ENCODE assay signal across 26 mouse cellular contexts in genomic region chr14:116258126-116258525, GRCm38 (mm10).
DNase-seq lines count a peak whose midpoint lies in the region; ATAC-seq and TF ChIP-seq lines count a peak whose summit lies in the region.
"Had no signal": no experiment of that assay in that cellular context is flagged by ENCODE, and none has a peak within 500 bp of the region (broad histone marks: within the 10 kb centered on the region; RNA-seq: fewer than 3 reads in every experiment).

No protein-coding gene starts in this region.

- DNase-seq in cerebellum, postnatal 10 days, result peak; percentile 65 to 66
- DNase-seq in cerebellum, adult 18-20 months, result no peak
- DNase-seq in embryonic facial prominence, embryonic 14.5 days (ENCODE audit: low spot score), result peak; percentile 1
- no peak for DNase-seq in embryonic facial prominence, embryonic 10.5 days (ENCODE audit: low spot score)
- DNase-seq in forebrain, postnatal 0 days, result peak; percentile 0
- no peak for DNase-seq in forebrain, embryonic 11.5 days (ENCODE audit: low spot score)
- DNase-seq in brain, embryonic 14.5 days (ENCODE audit: low read depth), result peak; percentile 48
- DNase-seq: adrenal gland, adult 8-10 months; adrenal gland, postnatal 14 days; adrenal gland, postnatal 36 days; B cell, adult 2 months; cerebellum, adult 11 months; cerebellum, adult 2 months; cerebellum, adult 9-10 months; cerebellum, postnatal 25 days; embryo, embryonic 11 days had no signal

- no peaks in the 10 kb centered on the region for H3K9me3 ChIP-seq in embryonic facial prominence, embryonic 14.5 days (ENCODE audit: control insufficient read depth, low read length)
- H3K9me3 ChIP-seq in embryonic facial prominence, embryonic 10.5 days, result no peaks in the 10 kb centered on the region
- no peaks in the 10 kb centered on the region for H3K9me3 ChIP-seq in forebrain, postnatal 0 days (ENCODE audit: low read length)
- H3K9me3 ChIP-seq in forebrain, embryonic 11.5 days (ENCODE audit: control insufficient read depth, low read length), result no peaks in the 10 kb centered on the region
- H3K9me3 ChIP-seq: embryonic facial prominence, embryonic 12.5 days; embryonic facial prominence, embryonic 15.5 days; forebrain, embryonic 10.5 days; forebrain, embryonic 15.5 days had no signal

- no peak overlapping the region for H3K4me3 ChIP-seq in embryonic facial prominence, embryonic 14.5 days (ENCODE audit: low read depth, low read length)
- no peak overlapping the region for H3K4me3 ChIP-seq in embryonic facial prominence, embryonic 10.5 days
- H3K4me3 ChIP-seq in forebrain, postnatal 0 days (ENCODE audit: low read depth, low read length), result no peak overlapping the region
- H3K4me3 ChIP-seq in forebrain, embryonic 11.5 days (ENCODE audit: low read depth, low read length), result no peak overlapping the region
- H3K4me3 ChIP-seq: embryonic facial prominence, embryonic 12.5 days; embryonic facial prominence, embryonic 15.5 days; erythroblast, embryonic 14.5 days; forebrain, embryonic 10.5 days; forebrain, embryonic 15.5 days had no signal

- H3K4me1 ChIP-seq in embryonic facial prominence, embryonic 14.5 days (ENCODE audit: control insufficient read depth, insufficient read depth, low read length), result no peaks in the 10 kb centered on the region
- H3K4me1 ChIP-seq in embryonic facial prominence, embryonic 10.5 days, result no peaks in the 10 kb centered on the region
- no peaks in the 10 kb centered on the region for H3K4me1 ChIP-seq in forebrain, postnatal 0 days (ENCODE audit: insufficient read depth)
- H3K4me1 ChIP-seq in forebrain, embryonic 11.5 days (replicated peaks; ENCODE audit: control insufficient read depth, insufficient read depth, low read length), result no peaks in the 10 kb centered on the region
- H3K4me1 ChIP-seq: embryonic facial prominence, embryonic 12.5 days; embryonic facial prominence, embryonic 15.5 days; forebrain, embryonic 10.5 days; forebrain, embryonic 15.5 days had no signal

- 92% methylated on average over 1 of the region's 1 CpGs for WGBS in embryonic facial prominence, embryonic 14.5 days
- WGBS in embryonic facial prominence, embryonic 10.5 days, result 93% methylated on average over 1 of the region's 1 CpGs
- WGBS in forebrain, postnatal 0 days, result 74% methylated on average over 1 of the region's 1 CpGs
- whole genome bisulfite sequencing in forebrain, embryonic 11.5 days, result 96% methylated on average over 1 of the region's 1 CpGs

- H3K27ac ChIP-seq in embryonic facial prominence, embryonic 14.5 days (replicated peaks; ENCODE audit: low read depth, low read length), result no peak overlapping the region
- no peak overlapping the region for H3K27ac ChIP-seq in embryonic facial prominence, embryonic 10.5 days (replicated peaks)
- H3K27ac ChIP-seq in forebrain, postnatal 0 days (ENCODE audit: low read depth, low read length), result no peak overlapping the region
- no peak overlapping the region for H3K27ac ChIP-seq in forebrain, embryonic 11.5 days (ENCODE audit: low read depth, low read length)
- H3K27ac ChIP-seq: embryonic facial prominence, embryonic 12.5 days; embryonic facial prominence, embryonic 15.5 days; forebrain, embryonic 10.5 days; forebrain, embryonic 15.5 days had no signal

- H3K4me2 ChIP-seq in embryonic facial prominence, embryonic 14.5 days (ENCODE audit: low read depth, low read length), result no peak overlapping the region
- H3K4me2 ChIP-seq in forebrain, postnatal 0 days (ENCODE audit: low read depth), result no peak overlapping the region
- H3K4me2 ChIP-seq in forebrain, embryonic 11.5 days (ENCODE audit: low read depth, low read length, severe bottlenecking), result no peak overlapping the region
- H3K4me2 ChIP-seq: embryonic facial prominence, embryonic 12.5 days; embryonic facial prominence, embryonic 15.5 days; forebrain, embryonic 15.5 days had no signal

- no peak overlapping the region for H3K9ac ChIP-seq in embryonic facial prominence, embryonic 14.5 days (ENCODE audit: low read depth, low read length)
- no peak overlapping the region for H3K9ac ChIP-seq in forebrain, postnatal 0 days
- H3K9ac ChIP-seq in forebrain, embryonic 11.5 days (ENCODE audit: low read length), result no peak overlapping the region
- H3K9ac ChIP-seq: embryonic facial prominence, embryonic 12.5 days; embryonic facial prominence, embryonic 15.5 days; forebrain, embryonic 15.5 days had no signal

- no peak for TF ChIP-seq POLR2A in brain, embryonic 14.5 days (IDR thresholded peaks at IDR 0.05; ENCODE audit: borderline replicate concordance, extremely low read depth, insufficient read depth, insufficient read length, poor library complexity, severe bottlenecking)

- H3K36me3 ChIP-seq in embryonic facial prominence, embryonic 14.5 days (ENCODE audit: control insufficient read depth, insufficient read depth, low read length), result no peaks in the 10 kb centered on the region
- no peaks in the 10 kb centered on the region for H3K36me3 ChIP-seq in embryonic facial prominence, embryonic 10.5 days (replicated peaks)
- no peaks in the 10 kb centered on the region for H3K36me3 ChIP-seq in forebrain, postnatal 0 days (ENCODE audit: insufficient read depth)
- H3K36me3 ChIP-seq in forebrain, embryonic 11.5 days (ENCODE audit: control insufficient read depth, insufficient read depth, low read length), result no peaks in the 10 kb centered on the region
- H3K36me3 ChIP-seq: embryonic facial prominence, embryonic 12.5 days; embryonic facial prominence, embryonic 15.5 days; forebrain, embryonic 10.5 days; forebrain, embryonic 15.5 days; G1E had no signal

- no peak for TF ChIP-seq CTCF in forebrain, postnatal 0 days (IDR thresholded peaks at IDR 0.05; ENCODE audit: low read depth)
- TF ChIP-seq CTCF in brain, embryonic 14.5 days (IDR thresholded peaks at IDR 0.05; ENCODE audit: borderline replicate concordance, extremely low read depth, insufficient read depth, insufficient read length), result no peak

- ATAC-seq in embryonic facial prominence, embryonic 14.5 days (ENCODE audit: low read depth), result no peak
- no peak for ATAC-seq in forebrain, postnatal 0 days
- ATAC-seq in forebrain, embryonic 11.5 days (replicated peaks; ENCODE audit: low FRiP score), result no peak
- ATAC-seq: activated CD4-positive, CD25-positive, alpha-beta regulatory T cell, adult 4 months; CD4-positive, CD25-positive, alpha-beta regulatory T cell, adult 4 months; forebrain, embryonic 15.5 days; Patski had no signal

- H3K27me3 ChIP-seq in embryonic facial prominence, embryonic 14.5 days (replicated peaks; ENCODE audit: control insufficient read depth, insufficient read depth, low read length), result no peaks in the 10 kb centered on the region
- no peaks in the 10 kb centered on the region for H3K27me3 ChIP-seq in embryonic facial prominence, embryonic 10.5 days (replicated peaks; ENCODE audit: low read depth, poor library complexity, severe bottlenecking)
- no peaks in the 10 kb centered on the region for H3K27me3 ChIP-seq in forebrain, postnatal 0 days (ENCODE audit: insufficient read depth, low read length)
- no peaks in the 10 kb centered on the region for H3K27me3 ChIP-seq in forebrain, embryonic 11.5 days (ENCODE audit: control insufficient read depth, insufficient read depth, low read length)
- H3K27me3 ChIP-seq: CH12.LX; embryonic facial prominence, embryonic 12.5 days; embryonic facial prominence, embryonic 15.5 days; forebrain, embryonic 15.5 days had no signal

Comparison
In these comparisons a context has a peak if more than half of its experiments do, and no peak if none do; other contexts are left out.
1. DNase-seq: peak in cerebellum, postnatal 10 days (2 of 2), embryonic facial prominence, embryonic 14.5 days (single experiment), forebrain, postnatal 0 days (single experiment) and brain, embryonic 14.5 days (single experiment); none in cerebellum, adult 18-20 months (0 of 2), embryonic facial prominence, embryonic 10.5 days (single experiment) and forebrain, embryonic 11.5 days (single experiment).